ENCODE assay signal across 13 mouse cellular contexts in genomic region chr2:28384875-28385274, GRCm38 (mm10).
A peak's percentile ranks its signal among the peaks of the same experiment; 100 is the strongest.
DNase-seq lines count a peak whose midpoint lies in the region; ATAC-seq and TF ChIP-seq lines count a peak whose summit lies in the region.
"Had no signal": no experiment of that assay in that cellular context is flagged by ENCODE, and none has a peak within 500 bp of the region (broad histone marks: within the 10 kb centered on the region; RNA-seq: fewer than 3 reads in every experiment).

No protein-coding gene starts in this region.

- peaks cover 56% of the 10 kb centered on the region for H3K4me1 ChIP-seq in midbrain, embryonic 13.5 days (replicated peaks)
- peaks cover 41% of the 10 kb centered on the region for H3K4me1 ChIP-seq in midbrain, embryonic 10.5 days
- peaks cover 18% of the 10 kb centered on the region for H3K4me1 ChIP-seq in forebrain, postnatal 0 days (ENCODE audit: insufficient read depth)
- H3K4me1 ChIP-seq: heart, embryonic 13.5 days had no signal

- H3K9me3 ChIP-seq in midbrain, embryonic 13.5 days = no peaks in the 10 kb centered on the region
- no peaks in the 10 kb centered on the region for H3K9me3 ChIP-seq in midbrain, embryonic 10.5 days (replicated peaks)
- H3K9me3 ChIP-seq in forebrain, postnatal 0 days (ENCODE audit: low read length) = no peaks in the 10 kb centered on the region
- H3K9me3 ChIP-seq: heart, embryonic 13.5 days had no signal

- ATAC-seq in midbrain, embryonic 13.5 days = peak; percentile 44; the same call in 1 of the 2 replicates
- peak; percentile 19; the same call in 1 of the 2 replicates for ATAC-seq in forebrain, postnatal 0 days
- ATAC-seq in megakaryocyte progenitor cell, adult 5-6 weeks (replicated peaks; ENCODE audit: poor library complexity) = no peak

- no peaks in the 10 kb centered on the region for H3K27me3 ChIP-seq in midbrain, embryonic 13.5 days
- H3K27me3 ChIP-seq in midbrain, embryonic 10.5 days (ENCODE audit: low read depth, poor library complexity, severe bottlenecking) = no peaks in the 10 kb centered on the region
- H3K27me3 ChIP-seq in forebrain, postnatal 0 days (ENCODE audit: insufficient read depth, low read length) = no peaks in the 10 kb centered on the region

- H3K9ac ChIP-seq in midbrain, embryonic 13.5 days (replicated peaks) = no peak overlapping the region
- H3K9ac ChIP-seq in forebrain, postnatal 0 days = no peak overlapping the region
- H3K9ac ChIP-seq: heart, embryonic 13.5 days; lung, embryonic 14.5 days had no signal

- DNase-seq in midbrain, embryonic 10.5 days (ENCODE audit: low spot score) = no peak
- DNase-seq in forebrain, postnatal 0 days = peak; percentile 34
- peak; percentile 28 for DNase-seq in mesoderm, embryonic 11.5 days (ENCODE audit: low read depth, low spot score)
- no peak for DNase-seq in gastrocnemius, postnatal 25 days
- DNase-seq in spleen, postnatal 36 days (ENCODE audit: low spot score in 2 of 2) = no peak
- no peak for DNase-seq in cerebellum, adult 9-11 months
- DNase-seq: cerebellum, postnatal 36 days; liver; lung, embryonic 14.5 days; thymus, postnatal 4 days had no signal

- H3K36me3 ChIP-seq in midbrain, embryonic 13.5 days = no peaks in the 10 kb centered on the region
- no peaks in the 10 kb centered on the region for H3K36me3 ChIP-seq in midbrain, embryonic 10.5 days
- H3K36me3 ChIP-seq in forebrain, postnatal 0 days (ENCODE audit: insufficient read depth) = no peaks in the 10 kb centered on the region
- H3K36me3 ChIP-seq: heart, embryonic 13.5 days had no signal

- H3K4me2 ChIP-seq in midbrain, embryonic 13.5 days (replicated peaks) = no peak overlapping the region
- no peak overlapping the region for H3K4me2 ChIP-seq in forebrain, postnatal 0 days (ENCODE audit: low read depth)
- H3K4me2 ChIP-seq: heart, embryonic 13.5 days; lung, embryonic 14.5 days had no signal

- WGBS in midbrain, embryonic 13.5 days = 34% methylated on average over 8 of the region's 8 CpGs
- 79% methylated on average over 8 of the region's 8 CpGs for WGBS in midbrain, embryonic 10.5 days
- 16% methylated on average over 8 of the region's 8 CpGs for WGBS in forebrain, postnatal 0 days

- no peak for TF ChIP-seq CTCF in forebrain, postnatal 0 days (IDR thresholded peaks at IDR 0.05; ENCODE audit: low read depth)

- H3K27ac ChIP-seq in midbrain, embryonic 13.5 days = peak overlapping the region; percentile 75
- H3K27ac ChIP-seq in midbrain, embryonic 10.5 days (replicated peaks) = no peak overlapping the region
- no peak overlapping the region for H3K27ac ChIP-seq in forebrain, postnatal 0 days (ENCODE audit: low read depth, low read length)
- H3K27ac ChIP-seq: heart, embryonic 13.5 days had no signal

- H3K4me3 ChIP-seq in midbrain, embryonic 13.5 days (replicated peaks) = no peak overlapping the region
- no peak overlapping the region for H3K4me3 ChIP-seq in midbrain, embryonic 10.5 days
- no peak overlapping the region for H3K4me3 ChIP-seq in forebrain, postnatal 0 days (ENCODE audit: low read depth, low read length)
- H3K4me3 ChIP-seq: heart, embryonic 13.5 days had no signal

Comparison
In these comparisons a context has a peak if more than half of its experiments do, and no peak if none do; other contexts are left out.
1. DNase-seq: peak in forebrain, postnatal 0 days (single experiment) and mesoderm, embryonic 11.5 days (single experiment); none in midbrain, embryonic 10.5 days (single experiment), gastrocnemius, postnatal 25 days (single experiment), spleen, postnatal 36 days (0 of 2) and cerebellum, adult 9-11 months (single experiment).